Mouse (Mus musculus): ENCODE measurements at regions not wholly inside any gene's neighbourhood (a gene's known extent, or its start where the extent isn't known, plus 50 kb on each side); places are given as distances from the start of the nearest gene placed in this dataset.

DNA sequence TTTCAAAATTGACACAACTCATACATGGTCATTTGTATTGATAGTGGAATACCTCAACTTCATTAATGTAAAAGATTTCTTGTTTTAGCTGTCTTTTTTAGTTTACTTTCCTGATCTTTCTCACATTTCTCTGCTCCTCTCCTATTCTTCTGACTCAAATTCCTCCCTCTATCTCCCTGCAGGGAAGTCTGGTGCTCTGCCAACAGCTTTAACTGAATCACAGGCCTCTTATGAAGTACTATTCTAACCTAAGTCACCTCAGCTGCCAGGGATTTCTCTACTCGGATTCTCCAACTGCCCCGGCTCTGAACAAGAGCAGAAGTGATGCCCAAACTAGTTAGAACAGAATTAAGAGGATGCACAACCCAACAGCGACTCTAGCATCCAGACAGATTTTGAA, 993.8 kb upstream of the Fam98a start:
- TF ChIP-seq CTCF (IDR thresholded peaks at IDR 0.05; ENCODE audit: insufficient read depth, low read length) (no peak), POLR2A (IDR thresholded peaks at IDR 0.05; ENCODE audit: borderline replicate concordance, extremely low read depth, low read depth, low read length) (no peak)

Data from lung, adult 2 months (tissue).